Comparison of ENCODE assay signal across 12 mouse cellular contexts in the genomic region with DNA sequence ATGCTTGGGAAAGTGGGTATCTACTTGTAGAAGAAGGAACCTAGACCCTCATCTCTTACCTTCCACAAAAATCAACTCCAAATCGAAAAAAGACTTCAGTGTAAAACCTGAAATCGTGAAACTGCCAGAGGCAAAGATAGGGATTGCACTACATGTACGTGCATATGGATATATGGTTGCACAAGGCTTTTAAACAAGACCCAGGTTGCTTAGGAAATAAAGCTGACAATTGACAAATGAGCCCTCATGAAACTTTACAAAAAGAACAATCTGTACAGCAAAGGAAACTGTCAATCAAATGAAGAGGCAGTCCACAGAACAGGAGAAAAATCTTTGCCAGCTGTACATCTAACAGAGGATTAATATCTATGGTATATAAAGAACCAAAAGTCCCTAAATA.
"Had no signal": no experiment of that assay in that cellular context is flagged by ENCODE, and none has a peak within 500 bp of the region (broad histone marks: within the 10 kb centered on the region; RNA-seq: fewer than 3 reads in every experiment).

No protein-coding gene starts in this region.

- DNase-seq: left cerebral cortex, postnatal 4 days; liver; liver, embryonic 13.5 days; liver, postnatal 0 days; lung, adult 18-20 months; lung, adult 2 months; lung, embryonic 14.5 days; lung, postnatal 10 days; lung, postnatal 14 days; lung, postnatal 36 days; lung, postnatal 4 days; midbrain, embryonic 14.5 days had no signal
